Mouse (Mus musculus) olfactory bulb, adult 2 months (tissue): Measurements from ENCODE around the gene Sarnp.

Experiments
- CTCF ChIP-seq: fragments of 200-500 bp; IDR thresholded peaks from 2 replicates; pipeline ENCODE4 v1.5.1; 2012; ENCODE audit warnings: low read depth, mild to moderate bottlenecking, low read length, moderate library complexity; ENCODE audit not compliant: insufficient read depth
- POLR2A ChIP-seq: fragments of 200-500 bp; IDR thresholded peaks from 2 replicates; pipeline ENCODE4 v1.6.1; 2012; ENCODE audit warnings: mild to moderate bottlenecking, low read depth, low read length, moderate library complexity; ENCODE audit not compliant: insufficient read depth

- TF ChIP-seq CTCF (no peak), POLR2A (no peak)
These were observed 44.0 kb downstream of the Sarnp start for GRCm38 (mm10) chr10:128861176-128861575.
